Mouse (Mus musculus): ENCODE results near the gene Arhgap24.

Gene Arhgap24

DNA sequence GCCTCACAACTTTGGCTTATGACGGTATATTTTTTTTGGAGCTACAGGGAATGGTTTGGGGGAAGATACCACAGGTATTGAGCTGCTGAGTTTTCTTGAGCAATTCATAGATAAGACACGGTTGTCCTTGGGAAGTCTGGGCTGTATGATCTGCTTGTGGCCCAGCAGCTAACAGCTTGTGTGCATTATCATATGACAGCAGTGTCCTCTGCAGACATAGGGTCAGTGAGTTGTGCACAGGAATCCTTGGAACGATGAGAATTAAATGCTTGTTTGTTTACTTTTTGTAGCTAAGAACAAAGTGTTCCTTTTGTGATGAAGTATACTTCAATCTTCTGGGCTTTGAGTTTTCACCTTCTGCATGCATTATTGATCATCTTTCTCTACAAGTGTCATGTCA lies 21.9 kb downstream of the Arhgap24 start:
- DNase-seq = no peak

DNA sequence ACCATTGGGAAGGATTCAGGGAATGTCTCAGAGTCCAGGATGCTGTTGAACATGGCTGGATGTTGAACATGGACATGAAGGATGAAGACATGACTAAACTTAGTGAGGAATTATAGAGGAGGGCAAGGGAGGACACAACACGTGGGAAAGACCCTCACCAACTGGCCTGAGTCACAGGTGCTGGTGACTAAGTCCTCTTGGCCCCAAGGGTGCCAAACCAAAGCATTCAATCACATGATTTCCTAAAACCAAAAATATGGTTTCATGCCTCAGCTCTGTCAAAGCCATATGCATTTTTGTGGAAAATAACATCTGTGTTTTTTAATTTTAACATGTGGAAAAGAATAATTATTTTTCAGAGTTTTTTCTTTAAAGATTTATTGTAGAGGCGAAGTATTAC lies 22.7 kb downstream of the Arhgap24 start:
- no peak for DNase-seq

DNA sequence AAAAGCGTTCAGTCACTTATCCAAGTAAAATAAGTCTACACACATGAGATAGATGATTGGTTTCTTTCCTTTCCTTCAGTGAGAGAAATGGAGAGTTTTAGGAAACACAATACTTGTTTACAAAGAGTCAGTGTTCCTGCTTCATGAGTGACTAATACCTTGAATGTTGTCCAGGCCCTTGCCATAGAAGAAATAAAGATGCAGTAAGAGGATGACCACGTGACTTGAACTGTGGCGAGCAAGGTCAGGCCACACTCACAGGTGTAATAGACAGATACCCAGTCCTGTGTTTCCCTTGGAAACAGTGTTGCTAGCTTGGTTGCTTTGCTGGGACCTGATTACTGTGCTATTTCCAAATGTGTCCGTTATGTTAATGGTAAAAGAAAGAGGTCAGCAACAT lies 23.4 kb downstream of the Arhgap24 start:
- DNase-seq = no peak

DNA sequence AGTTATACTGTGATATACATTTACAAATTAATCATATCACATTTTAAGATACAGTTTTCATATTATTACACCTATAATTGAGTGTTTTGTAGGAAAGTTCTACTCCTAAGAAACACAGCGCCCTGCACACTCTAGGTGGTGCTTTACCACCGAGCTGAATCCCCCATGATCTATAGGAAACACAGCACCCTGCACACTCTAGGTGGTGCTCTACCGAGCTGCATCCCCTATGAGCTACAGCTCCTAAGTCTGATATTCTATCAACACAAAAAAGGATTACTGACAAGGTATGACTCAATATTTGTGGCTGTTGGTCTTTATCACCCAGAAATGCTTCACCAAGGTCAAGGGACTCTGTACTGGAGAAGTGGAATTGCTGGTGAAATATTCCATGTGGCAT lies 27.0 kb downstream of the Arhgap24 start:
- no peak for DNase-seq

DNA sequence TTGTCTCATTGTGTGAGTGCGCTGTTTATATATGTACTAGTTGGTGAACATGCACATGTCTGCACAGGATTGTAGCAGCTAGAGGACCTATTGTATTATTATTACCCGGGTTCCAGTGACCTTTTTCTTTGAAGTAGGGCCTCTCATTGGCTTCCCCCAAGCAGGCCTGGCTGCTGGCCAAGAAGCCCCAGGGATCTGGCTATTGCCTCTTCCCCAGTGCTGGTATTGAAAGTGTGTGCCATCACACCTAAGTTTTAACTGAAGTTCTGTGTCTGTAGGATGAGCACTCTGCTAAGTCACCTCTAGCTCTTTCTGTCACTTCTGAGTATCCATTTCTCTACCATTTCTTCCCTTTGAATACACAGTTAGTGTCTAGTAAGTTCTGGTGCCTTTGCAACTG lies 28.2 kb downstream of the Arhgap24 start:
- DNase-seq = no peak

DNA sequence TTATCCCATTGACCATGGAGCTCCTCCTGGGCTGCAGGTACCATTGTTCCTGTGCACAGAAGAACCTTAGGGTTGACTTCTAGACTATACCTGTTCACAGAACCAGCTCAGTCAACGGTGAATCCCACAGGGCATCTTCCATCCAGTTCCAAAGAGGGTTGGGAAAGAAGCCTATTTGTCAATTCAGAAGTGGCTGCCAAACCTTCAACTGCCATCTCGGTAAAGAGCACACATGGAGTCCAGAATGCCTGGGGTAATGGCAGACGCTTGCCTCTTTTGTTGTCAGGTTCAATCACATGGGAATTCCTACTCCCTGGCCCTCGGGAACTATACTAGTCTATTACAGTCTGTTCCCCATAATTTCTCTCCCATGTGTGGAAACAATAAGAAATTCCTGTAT lies 30.5 kb downstream of the Arhgap24 start:
- DNase-seq = no peak

DNA sequence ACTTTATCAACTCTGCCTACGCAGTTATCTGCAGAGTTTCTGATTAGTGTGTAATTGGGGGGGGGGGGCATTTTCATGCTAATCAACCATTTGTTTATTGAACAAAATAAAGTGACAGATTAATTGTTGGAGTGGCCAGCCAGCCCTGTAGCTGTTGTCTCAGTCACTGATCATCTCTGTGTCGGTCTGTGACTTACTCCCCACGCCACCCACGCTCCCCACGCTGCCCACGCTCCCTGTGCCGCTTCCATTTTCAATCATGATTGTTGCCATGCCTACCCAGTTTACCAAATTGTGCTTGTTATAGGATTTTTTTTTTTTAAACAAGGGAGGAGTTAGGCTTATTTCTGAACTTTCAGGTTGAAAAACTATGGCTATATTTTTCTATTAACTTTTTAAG lies 34.3 kb downstream of the Arhgap24 start:
- no peak for DNase-seq

DNA sequence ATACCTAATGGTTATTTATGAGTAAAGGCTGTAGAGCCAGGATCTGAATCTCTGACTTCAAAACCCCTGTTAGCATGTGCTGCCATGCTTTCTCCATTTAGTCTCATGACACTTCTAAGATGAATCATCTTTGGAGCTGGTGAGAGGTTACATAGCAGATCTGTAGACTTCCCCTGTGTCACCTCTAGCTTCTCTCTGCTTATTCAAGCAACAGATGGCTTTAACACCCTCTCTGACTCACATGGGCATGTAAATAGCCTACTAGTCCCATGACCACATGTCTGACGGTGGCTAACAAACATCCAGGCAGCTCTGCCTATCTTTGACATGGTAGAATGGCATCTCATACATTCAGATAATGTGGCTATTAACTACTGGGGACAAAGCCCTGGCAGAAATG lies 39.3 kb downstream of the Arhgap24 start:
- DNase-seq = no peak

DNA sequence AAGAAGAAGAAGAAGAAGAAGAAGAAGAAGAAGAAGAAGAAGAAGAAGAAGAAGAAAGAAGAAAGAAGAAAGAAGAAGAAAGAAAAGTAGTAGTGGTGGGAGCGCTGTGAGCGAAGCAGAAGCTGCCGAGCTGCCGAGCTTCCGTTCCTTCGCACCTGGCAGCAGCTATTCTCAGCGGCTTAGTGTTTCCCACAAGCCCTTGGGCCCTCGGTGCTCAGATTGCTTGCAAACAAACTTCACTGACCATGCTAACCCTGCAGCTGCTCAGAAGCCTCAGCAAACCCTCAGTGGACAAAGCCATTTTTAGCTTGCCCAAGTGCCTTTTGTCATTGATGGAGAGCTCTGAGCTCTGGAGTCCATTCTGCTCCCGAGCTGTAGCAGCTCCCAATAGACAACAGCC lies 54.1 kb downstream of the Arhgap24 start:
- no peak for DNase-seq

DNA sequence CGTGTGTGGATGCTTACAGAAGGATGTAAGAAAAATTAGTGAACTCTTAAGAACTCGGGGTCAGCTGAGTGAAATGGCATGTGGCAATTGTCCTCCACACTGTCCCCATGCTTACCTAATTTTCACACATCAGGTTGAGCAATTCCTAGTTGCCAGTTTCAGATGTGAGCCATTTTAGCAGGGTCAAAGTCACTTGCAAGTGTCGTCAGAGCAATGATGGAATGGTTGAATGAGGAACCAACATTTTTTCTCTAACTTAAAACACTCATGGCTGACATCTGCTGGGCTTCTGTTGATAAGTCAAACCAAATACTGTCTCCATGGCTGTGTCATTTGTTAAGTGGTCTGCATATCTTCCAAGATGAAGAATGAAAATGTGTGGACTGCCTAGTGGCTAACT lies 56.6 kb downstream of the Arhgap24 start:
- no peak for DNase-seq

DNA sequence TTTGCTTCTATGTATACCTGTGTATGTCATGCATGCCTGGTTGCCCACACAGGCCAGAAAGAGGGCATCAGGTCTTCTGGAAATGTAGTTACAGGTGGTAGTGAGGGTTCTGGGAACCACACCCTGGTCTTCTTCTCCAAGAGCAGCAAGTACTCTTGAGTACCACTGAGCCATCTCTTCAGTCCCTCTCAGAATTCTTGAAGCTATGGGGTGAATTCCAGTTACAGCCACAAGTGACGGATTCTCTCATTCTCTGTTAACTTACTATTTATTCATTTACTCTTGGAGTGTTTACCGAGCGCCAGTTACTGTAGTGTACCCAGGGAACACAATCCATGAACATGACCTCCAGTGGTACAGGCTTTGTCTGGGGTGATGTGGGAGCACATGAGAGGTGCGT lies 65.1 kb downstream of the Arhgap24 start:
- DNase-seq = no peak

DNA sequence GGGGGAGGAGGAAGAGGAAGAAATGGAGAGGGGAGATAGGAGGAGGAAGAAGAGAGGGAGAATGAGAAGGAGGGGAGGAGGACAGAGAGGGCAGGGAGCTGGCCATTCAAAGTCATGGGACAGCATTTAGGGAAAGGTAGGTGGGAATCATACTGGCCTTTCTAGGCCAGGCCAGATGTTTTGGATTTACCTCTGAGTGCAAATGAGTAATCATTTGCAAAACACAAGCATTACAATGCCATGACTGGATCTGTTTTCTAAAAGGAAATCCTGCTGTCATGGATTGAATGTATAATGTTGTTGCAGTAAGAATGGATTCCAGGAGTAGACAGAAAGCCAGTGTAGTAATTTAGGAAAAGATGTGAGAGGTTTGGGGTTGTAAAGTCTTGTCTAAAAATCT lies 66.6 kb downstream of the Arhgap24 start:
- DNase-seq = no peak

DNA sequence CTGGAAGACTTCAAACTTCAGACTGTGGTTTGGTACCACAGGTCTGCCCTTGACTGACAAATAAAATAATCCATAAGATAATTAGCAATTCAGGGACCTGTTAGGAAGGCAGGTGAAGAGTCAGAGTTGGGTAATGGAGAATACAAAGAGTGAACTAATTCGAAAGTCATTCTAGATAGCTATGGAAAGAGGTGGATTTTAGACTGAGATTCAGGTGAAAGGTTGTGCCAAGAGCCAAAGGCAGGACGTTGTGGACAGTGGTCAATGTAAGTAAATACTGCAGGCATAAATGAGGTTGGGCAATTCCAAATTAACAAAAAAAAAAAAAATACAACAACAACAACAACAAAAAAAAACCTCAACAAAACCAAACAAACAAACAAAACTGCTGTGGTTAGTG lies 67.2 kb downstream of the Arhgap24 start:
- no peak for DNase-seq

DNA sequence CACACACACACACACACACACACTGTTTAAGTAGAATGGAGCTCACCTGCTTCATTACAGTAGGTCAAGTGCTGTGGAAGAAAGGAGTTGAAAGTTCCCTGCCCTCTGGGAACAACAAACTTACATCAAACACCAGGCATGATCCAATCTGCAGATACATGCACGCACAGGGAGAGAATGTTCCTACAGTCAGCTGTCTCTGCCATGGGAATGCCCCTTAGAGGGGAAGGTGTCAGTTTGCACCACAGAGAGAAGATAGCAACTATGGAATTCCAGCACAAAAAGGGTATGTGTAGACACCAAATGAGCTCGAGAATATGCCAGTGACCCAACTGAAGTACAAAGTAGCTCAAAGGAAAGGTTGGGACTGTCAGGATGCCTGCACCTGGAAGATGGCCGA lies 69.0 kb downstream of the Arhgap24 start:
- DNase-seq = no peak

DNA sequence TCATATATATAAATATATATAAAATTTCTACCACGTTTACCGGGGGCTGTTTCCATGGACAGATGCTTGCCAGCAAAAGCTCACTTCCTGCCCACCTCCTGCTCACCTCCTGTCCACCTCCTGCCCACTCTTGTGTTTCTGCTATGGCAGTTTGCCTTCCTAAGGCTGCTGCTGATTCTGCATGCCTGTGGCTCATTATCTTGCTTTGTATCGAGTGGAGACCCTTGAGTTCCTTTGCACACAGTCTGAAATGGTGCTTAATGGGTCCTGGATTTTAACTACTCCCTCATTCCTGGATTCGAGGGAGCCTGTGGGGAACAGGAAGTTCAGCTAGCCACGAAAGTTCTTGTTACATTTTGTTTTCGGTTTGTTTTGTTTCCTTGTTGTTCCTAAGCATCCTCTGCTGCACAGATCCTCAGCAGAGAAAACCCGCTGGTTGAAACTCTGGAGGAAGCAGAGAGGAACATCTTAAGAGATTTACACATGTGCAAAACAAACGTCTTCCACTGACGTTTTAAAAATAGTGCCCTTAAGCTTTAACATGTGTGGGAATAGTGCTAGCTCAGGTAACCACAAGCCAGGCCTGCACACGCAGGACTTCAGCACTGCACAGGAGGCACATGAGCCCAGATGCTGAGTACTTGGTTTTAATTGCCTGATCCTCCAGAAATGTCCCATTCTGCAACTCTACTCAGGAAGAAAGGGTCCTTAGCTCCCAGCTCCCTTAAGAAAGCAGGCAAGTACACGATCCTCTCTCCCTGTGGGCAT lies 69.9 kb downstream of the Arhgap24 start:
- DNase-seq = no peak

DNA sequence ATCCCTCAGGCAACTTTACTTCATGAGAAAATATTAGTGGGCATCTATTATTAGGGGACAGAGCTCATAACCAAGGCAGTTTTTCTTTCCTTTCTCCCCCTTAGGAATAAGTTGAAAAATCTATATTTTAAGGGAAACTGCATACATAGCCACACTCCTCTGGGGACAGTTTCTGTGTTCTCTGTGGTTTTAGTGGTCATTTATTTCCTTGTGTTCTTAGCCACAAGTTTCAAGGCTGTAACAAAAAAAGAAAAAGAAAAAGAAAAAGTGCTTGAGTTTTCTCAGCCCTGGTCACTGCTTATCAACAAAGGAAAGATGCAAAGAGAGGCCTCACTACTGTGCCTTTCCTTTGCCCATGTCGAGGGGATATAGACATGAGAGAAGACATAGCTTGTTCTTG lies 71.3 kb downstream of the Arhgap24 start:
- DNase-seq = no peak

DNA sequence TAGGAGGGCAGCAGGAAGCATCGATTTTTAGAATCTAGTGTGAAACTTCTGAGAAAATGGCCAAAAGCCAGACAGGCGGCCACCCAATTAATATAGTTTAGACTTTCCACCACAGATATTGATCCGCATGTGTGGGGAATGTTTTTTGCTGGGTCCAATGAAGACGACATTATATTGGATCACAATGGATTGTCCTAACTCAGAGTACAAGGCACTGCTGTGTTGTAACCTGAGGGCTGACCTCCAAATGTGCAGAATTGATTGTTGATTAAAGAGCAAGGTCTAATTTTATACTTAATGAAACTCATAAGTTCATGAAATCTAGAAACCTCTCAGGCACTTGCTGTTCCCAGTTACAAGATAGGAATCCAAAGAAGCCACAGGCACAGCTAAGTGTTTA lies 74.8 kb downstream of the Arhgap24 start:
- DNase-seq = no peak

DNA sequence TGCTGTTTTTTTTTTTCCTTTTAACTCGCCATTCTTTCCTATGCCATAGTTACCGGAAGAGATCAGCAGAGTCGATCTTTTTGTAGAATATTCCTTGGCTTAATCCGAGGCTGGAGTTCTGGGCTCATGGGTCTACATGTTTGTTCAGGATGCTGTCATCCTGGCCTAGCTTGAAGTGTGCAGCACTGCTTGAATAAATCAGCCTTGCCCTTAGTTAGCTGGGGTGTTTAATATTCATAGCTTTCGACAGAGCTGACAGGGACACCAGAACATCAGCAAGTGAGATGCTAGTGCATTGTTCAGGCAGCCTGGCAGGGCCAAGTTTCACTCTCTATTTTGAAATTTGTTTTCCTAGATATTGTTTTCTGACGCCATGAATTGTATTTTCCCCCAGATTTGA lies 79.1 kb downstream of the Arhgap24 start:
- no peak for DNase-seq

DNA sequence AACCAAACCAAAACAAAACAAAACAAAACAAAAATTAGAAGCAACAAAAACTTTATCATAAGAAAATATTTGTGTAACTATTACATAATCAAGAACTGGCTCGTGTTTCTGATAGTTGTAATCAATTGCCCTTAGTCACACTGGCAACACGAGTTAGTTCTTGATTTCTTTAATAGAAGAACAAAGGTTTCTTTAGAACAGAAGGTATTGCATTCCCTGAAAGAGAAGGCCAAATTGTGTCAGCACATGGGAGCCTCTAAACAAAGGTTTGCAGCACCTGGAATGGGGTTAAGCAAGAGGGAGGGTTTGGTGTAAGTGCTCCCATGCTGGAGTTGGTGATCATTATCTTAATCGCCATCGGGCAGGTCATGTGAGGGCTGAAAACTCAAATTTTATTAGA lies 82.8 kb downstream of the Arhgap24 start:
- DNase-seq = no peak

DNA sequence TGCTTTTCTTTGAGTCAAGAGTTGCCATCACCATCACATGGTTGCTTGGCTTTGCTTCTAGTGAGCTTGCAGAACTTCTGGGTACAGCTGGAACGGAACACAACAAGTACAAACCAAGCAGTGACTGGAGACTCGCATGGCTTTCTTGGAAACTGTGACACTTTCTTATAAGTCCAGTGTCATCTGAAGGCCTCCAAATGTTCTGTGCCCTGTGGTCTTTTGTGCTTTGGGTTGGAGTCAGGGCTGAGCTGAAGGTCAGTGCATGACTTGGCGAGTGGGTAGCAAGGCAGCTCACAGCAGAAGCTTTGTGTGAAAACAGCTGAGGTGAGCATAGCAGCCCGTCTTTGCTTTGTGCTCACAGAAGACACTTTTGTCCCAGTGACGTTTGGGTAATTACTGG lies 87.6 kb downstream of the Arhgap24 start:
- DNase-seq = no peak

DNA sequence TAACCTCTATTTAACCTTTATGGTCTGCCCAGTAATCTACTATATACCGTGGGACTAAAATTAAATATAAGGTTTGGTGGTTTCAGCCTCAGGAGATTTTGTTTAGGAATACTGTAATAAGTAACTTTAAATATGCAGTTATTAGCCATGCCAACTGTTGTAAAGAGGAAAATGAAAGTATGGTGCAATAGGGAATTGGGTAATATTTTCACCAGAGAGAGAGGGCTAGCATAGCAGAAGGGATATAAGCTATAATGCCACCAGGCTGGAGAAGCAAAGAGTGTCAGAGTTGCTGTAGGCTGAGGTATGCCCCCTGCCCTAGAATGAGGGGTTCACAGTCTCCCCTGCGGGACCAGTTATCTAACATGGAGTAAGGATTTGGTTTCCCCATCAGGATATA lies 90.3 kb downstream of the Arhgap24 start:
- DNase-seq = no peak

DNA sequence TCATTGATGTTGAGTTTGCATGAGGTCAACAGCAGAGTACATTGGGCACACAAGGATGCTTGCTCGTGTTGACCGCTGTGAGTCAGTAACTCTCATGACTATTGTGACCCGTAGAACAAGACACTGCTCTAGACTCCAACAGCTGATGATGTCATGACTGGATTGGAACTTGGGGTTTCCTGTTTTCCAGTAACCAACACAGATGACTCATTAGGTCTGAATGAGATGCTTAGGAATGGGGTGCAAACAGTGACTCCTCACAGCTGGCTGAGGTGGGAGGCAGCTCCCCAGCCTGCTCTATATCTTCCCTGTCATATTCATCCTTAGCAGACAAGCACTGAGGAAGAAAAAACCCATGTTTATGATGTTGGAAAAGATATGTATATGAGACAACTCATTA lies 95.6 kb downstream of the Arhgap24 start:
- DNase-seq = no peak

DNA sequence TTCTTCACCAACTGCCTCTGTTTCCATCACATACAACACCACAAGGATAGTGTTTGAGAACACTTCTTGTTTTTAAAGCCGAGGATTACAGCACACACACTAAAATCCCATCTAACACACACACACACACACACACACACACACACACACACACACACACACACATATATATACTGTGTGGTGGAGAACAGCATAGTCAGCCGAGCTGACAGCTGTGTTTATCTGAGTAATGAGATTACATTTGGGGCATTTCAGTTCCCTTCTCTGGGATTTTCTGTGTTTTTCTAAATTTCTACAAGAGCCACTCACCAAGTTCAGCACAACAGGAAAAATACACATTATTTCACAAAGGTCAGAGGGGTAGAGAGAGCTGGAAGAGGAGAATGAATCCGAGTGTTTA lies 96.5 kb downstream of the Arhgap24 start:
- DNase-seq = no peak

DNA sequence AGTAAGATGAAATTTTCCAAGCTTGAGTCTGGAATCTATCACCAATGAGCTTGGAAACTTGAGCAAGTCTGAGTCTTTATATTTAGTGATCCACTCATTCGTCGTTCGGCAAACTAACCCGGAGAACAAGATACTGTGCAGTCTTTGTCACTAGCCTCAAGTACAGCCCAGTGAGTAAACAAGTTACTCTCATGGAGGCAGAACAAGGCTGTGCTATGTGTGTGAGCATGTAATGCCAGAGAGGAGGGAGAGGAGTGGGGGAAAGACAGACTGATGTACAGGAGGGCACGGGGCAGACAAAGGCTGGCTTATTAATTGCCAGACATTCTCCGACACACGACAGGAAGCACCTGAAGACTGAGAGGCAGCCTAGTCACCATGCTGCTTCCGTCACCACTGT lies 97.2 kb downstream of the Arhgap24 start:
- DNase-seq = no peak

DNA sequence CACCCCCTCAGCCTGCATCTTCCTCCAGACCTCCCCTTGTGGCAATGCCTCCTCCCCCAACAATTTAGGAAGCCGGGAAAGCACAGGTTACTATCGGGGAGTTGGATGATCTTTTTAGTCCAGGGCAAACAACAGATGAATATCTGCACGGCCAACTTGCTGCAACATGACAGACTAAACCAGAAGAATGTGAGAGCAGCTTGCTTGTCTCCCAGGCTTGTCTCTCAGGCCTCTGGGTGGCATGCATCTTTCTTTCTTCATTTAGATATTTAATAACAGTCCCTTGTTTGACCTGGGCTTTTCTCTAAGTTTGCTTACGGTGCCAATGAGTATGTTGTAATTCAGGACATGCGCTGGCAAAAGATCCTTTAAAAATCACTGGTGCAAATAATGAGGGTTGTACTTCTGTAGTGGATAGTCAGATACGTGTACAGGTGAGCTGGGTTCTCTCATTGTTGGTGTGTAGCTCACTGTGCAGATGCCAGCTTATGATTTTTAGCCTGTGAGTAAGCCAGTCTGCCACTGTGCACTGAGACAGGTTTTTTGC lies 101.7 kb downstream of the Arhgap24 start:
- no peak for DNase-seq
